Mouse (Mus musculus): ENCODE results near the gene Ccdc33. TPM values are rescaled to one million over a fixed set of nuclear protein-coding genes. Genes with fewer than 3 reads are reported as not detected.

Gene Ccdc33
- polyA plus RNA-seq, 1 experiment from 2014 or later, result 0.18 TPM

- Histone ChIP-seq H3K4me3 (replicated peaks) (no peak overlapping the region), H3K9ac (no peak overlapping the region), H3K36me3 (no peaks in the 10 kb centered on the region), H3K4me1 (peaks cover 14% of the 10 kb centered on the region), H3K27ac (no peak overlapping the region), H3K9me3 (no peaks in the 10 kb centered on the region), H3K4me2 (no peak overlapping the region), H3K27me3 (replicated peaks) (no peaks in the 10 kb centered on the region)
- ATAC-seq (ENCODE audit: insufficient read depth, low FRiP score, low read depth), result no peak
- WGBS, result 45% methylated on average over 15 of the region's 15 CpGs
Observed at GRCm38 (mm10) chr9:58105595-58106169, 12.9 kb downstream of the Ccdc33 start.

GRCm38 (mm10) chr9:58103647-58104046, 15.0 kb downstream of the Ccdc33 start:
- no peak overlapping the region for H3K4me2 ChIP-seq
- H3K27ac ChIP-seq, result no peak overlapping the region
- H3K4me3 ChIP-seq (replicated peaks), result no peak overlapping the region
- H3K9ac ChIP-seq, result no peak overlapping the region
- no peaks in the 10 kb centered on the region for H3K36me3 ChIP-seq
- H3K9me3 ChIP-seq, result no peaks in the 10 kb centered on the region
- H3K27me3 ChIP-seq (replicated peaks), result no peaks in the 10 kb centered on the region
- H3K4me1 ChIP-seq, result peaks cover 14% of the 10 kb centered on the region
- 59% methylated on average over 6 of the region's 6 CpGs for WGBS
- no peak for ATAC-seq (ENCODE audit: insufficient read depth, low FRiP score, low read depth)

GRCm38 (mm10) chr9:58102013-58102412, 16.6 kb downstream of the Ccdc33 start:
- no peak for ATAC-seq (ENCODE audit: insufficient read depth, low FRiP score, low read depth)
- H3K4me1 ChIP-seq, result 0 out of 2 replicates have a peak, but pooled peaks cover 7% of the 10 kb centered on the region
- H3K27me3 ChIP-seq (replicated peaks), result no peaks in the 10 kb centered on the region
- WGBS, result 79% methylated on average over 4 of the region's 4 CpGs
- no peaks in the 10 kb centered on the region for H3K36me3 ChIP-seq
- H3K9ac ChIP-seq, result no peak overlapping the region
- no peak overlapping the region for H3K4me2 ChIP-seq
- no peak overlapping the region for H3K4me3 ChIP-seq (replicated peaks)
- H3K9me3 ChIP-seq, result no peaks in the 10 kb centered on the region
- H3K27ac ChIP-seq, result no peak overlapping the region

GRCm38 (mm10) chr9:58099836-58100565, 18.6 kb downstream of the Ccdc33 start:
- no peak overlapping the region for H3K4me2 ChIP-seq
- no peak overlapping the region for H3K9ac ChIP-seq
- H3K4me1 ChIP-seq, result peaks cover 8% of the 10 kb centered on the region; the same call in 1 of the 2 replicates
- no peaks in the 10 kb centered on the region for H3K27me3 ChIP-seq (replicated peaks)
- no peaks in the 10 kb centered on the region for H3K9me3 ChIP-seq
- ATAC-seq (ENCODE audit: insufficient read depth, low FRiP score, low read depth), result no peak
- H3K36me3 ChIP-seq, result no peaks in the 10 kb centered on the region
- H3K4me3 ChIP-seq (replicated peaks), result no peak overlapping the region
- no peak overlapping the region for H3K27ac ChIP-seq
- WGBS, result 70% methylated on average over 5 of the region's 5 CpGs

GRCm38 (mm10) chr9:58096629-58097301, 21.9 kb downstream of the Ccdc33 start:
- H3K27ac ChIP-seq, result peak overlapping the region; percentile 59
- H3K36me3 ChIP-seq, result no peaks in the 10 kb centered on the region
- no peak overlapping the region for H3K4me3 ChIP-seq (replicated peaks)
- no peaks in the 10 kb centered on the region for H3K9me3 ChIP-seq
- H3K27me3 ChIP-seq (replicated peaks), result no peaks in the 10 kb centered on the region
- 69% methylated on average over 5 of the region's 5 CpGs for WGBS
- H3K9ac ChIP-seq, result no peak overlapping the region
- H3K4me2 ChIP-seq, result no peak overlapping the region
- ATAC-seq (ENCODE audit: insufficient read depth, low FRiP score, low read depth), result no peak
- H3K4me1 ChIP-seq, result peaks cover 8% of the 10 kb centered on the region; the same call in 1 of the 2 replicates

- H3K27ac ChIP-seq, result peak overlapping the region; percentile 59; the same call in 1 of the 2 replicates
Observed at GRCm38 (mm10) chr9:58095977-58096376, 22.6 kb downstream of the Ccdc33 start.

GRCm38 (mm10) chr9:58093776-58094175, 24.8 kb downstream of the Ccdc33 start:
- peaks cover 13% of the 10 kb centered on the region; the same call in 1 of the 2 replicates for H3K4me1 ChIP-seq
- H3K4me3 ChIP-seq (replicated peaks), result no peak overlapping the region
- H3K9me3 ChIP-seq, result no peaks in the 10 kb centered on the region
- no peak overlapping the region for H3K9ac ChIP-seq
- H3K36me3 ChIP-seq, result no peaks in the 10 kb centered on the region
- no peak overlapping the region for H3K4me2 ChIP-seq
- ATAC-seq (ENCODE audit: insufficient read depth, low FRiP score, low read depth), result no peak
- 82% methylated on average over 3 of the region's 3 CpGs for WGBS
- no peaks in the 10 kb centered on the region for H3K27me3 ChIP-seq (replicated peaks)
- H3K27ac ChIP-seq, result no peak overlapping the region

More at GRCm38 (mm10) chr9:58095977-58096376, 22.6 kb downstream of the Ccdc33 start:
- Histone ChIP-seq H3K36me3 (no peaks in the 10 kb centered on the region), H3K27me3 (replicated peaks) (no peaks in the 10 kb centered on the region), H3K9me3 (no peaks in the 10 kb centered on the region), H3K4me2 (no peak overlapping the region), H3K4me1 (peaks cover 13% of the 10 kb centered on the region; the same call in 1 of the 2 replicates), H3K4me3 (replicated peaks) (no peak overlapping the region), H3K9ac (no peak overlapping the region)
- no peak for ATAC-seq (ENCODE audit: insufficient read depth, low FRiP score, low read depth)
- WGBS, result 47% methylated on average over 6 of the region's 6 CpGs

- no peak for ATAC-seq (ENCODE audit: insufficient read depth, low FRiP score, low read depth)
- Histone ChIP-seq H3K27ac (no peak overlapping the region), H3K4me1 (peaks cover 13% of the 10 kb centered on the region; the same call in 1 of the 2 replicates), H3K9me3 (no peaks in the 10 kb centered on the region), H3K36me3 (no peaks in the 10 kb centered on the region), H3K9ac (no peak overlapping the region), H3K4me3 (replicated peaks) (no peak overlapping the region), H3K4me2 (no peak overlapping the region), H3K27me3 (replicated peaks) (no peaks in the 10 kb centered on the region)
- WGBS, result 73% methylated on average over 7 of the region's 7 CpGs
Observed at GRCm38 (mm10) chr9:58092581-58093269, 25.9 kb downstream of the Ccdc33 start.

- no peak overlapping the region for H3K4me2 ChIP-seq
- H3K9ac ChIP-seq, result no peak overlapping the region
- 46% methylated on average over 4 of the region's 4 CpGs for WGBS
- ATAC-seq (ENCODE audit: insufficient read depth, low FRiP score, low read depth), result no peak
- no peaks in the 10 kb centered on the region for H3K27me3 ChIP-seq (replicated peaks)
- 0 out of 2 replicates have a peak overlapping the region, but pooled peaks have one; percentile 46 for H3K27ac ChIP-seq
- no peak overlapping the region for H3K4me3 ChIP-seq (replicated peaks)
- peaks cover 13% of the 10 kb centered on the region; the same call in 1 of the 2 replicates for H3K4me1 ChIP-seq
- H3K9me3 ChIP-seq, result no peaks in the 10 kb centered on the region
- no peaks in the 10 kb centered on the region for H3K36me3 ChIP-seq
Observed at GRCm38 (mm10) chr9:58091623-58092425, 26.8 kb downstream of the Ccdc33 start.

- Histone ChIP-seq H3K27ac (no peak overlapping the region), H3K27me3 (replicated peaks) (no peaks in the 10 kb centered on the region), H3K9me3 (no peaks in the 10 kb centered on the region), H3K36me3 (no peaks in the 10 kb centered on the region), H3K9ac (no peak overlapping the region), H3K4me2 (no peak overlapping the region), H3K4me1 (peaks cover 18% of the 10 kb centered on the region; the same call in 1 of the 2 replicates), H3K4me3 (replicated peaks) (no peak overlapping the region)
- no peak for ATAC-seq (ENCODE audit: insufficient read depth, low FRiP score, low read depth)
- WGBS, result 63% methylated on average over 7 of the region's 7 CpGs
Observed at GRCm38 (mm10) chr9:58087277-58087998, 31.2 kb downstream of the Ccdc33 start.

All from stomach, embryonic 15.5 days (tissue).